Comparison of ENCODE assay signal across 7 mouse cellular contexts in genomic region chr17:3102336-3103165, GRCm38 (mm10). TPM values are rescaled to one million over a fixed set of nuclear protein-coding genes. Genes with fewer than 3 reads are reported as not detected.
DNase-seq lines count a peak whose midpoint lies in the region; ATAC-seq and TF ChIP-seq lines count a peak whose summit lies in the region.

No protein-coding gene starts in this region.

- peaks cover 3% of the 10 kb centered on the region; the same call in 1 of the 2 replicates for H3K4me1 ChIP-seq in liver, embryonic 11.5 days (replicated peaks; ENCODE audit: control insufficient read depth, insufficient read depth, low read length)
- no peaks in the 10 kb centered on the region for H3K4me1 ChIP-seq in stomach, postnatal 0 days (replicated peaks; ENCODE audit: control insufficient read depth, insufficient read depth)

- H3K27ac ChIP-seq in liver, embryonic 11.5 days (ENCODE audit: low read depth, low read length): no peak overlapping the region
- H3K27ac ChIP-seq in stomach, postnatal 0 days (replicated peaks): no peak overlapping the region

- no peak for TF ChIP-seq CTCF in stomach, postnatal 0 days (IDR thresholded peaks at IDR 0.05; ENCODE audit: low read depth)

- H3K9me3 ChIP-seq in liver, embryonic 11.5 days (ENCODE audit: control insufficient read depth, low read length): no peaks in the 10 kb centered on the region
- no peaks in the 10 kb centered on the region for H3K9me3 ChIP-seq in stomach, postnatal 0 days (ENCODE audit: control insufficient read depth, low read length)

- DNase-seq in R1 (ENCODE audit: low read depth, low spot score): peak; percentile 78
- peak; percentile 54 for DNase-seq in gastrocnemius, postnatal 14 days
- peak; percentile 85 for DNase-seq in induced T-regulatory cell, adult 2 months (ENCODE audit: low read depth)
- peak; percentile 75 for DNase-seq in liver, embryonic 11.5 days (ENCODE audit: low spot score)
- peak; percentile 88 for DNase-seq in stomach, postnatal 0 days (ENCODE audit: low spot score)

- no peaks in the 10 kb centered on the region for H3K27me3 ChIP-seq in liver, embryonic 11.5 days (replicated peaks; ENCODE audit: control insufficient read depth, insufficient read depth, low read length)
- no peaks in the 10 kb centered on the region for H3K27me3 ChIP-seq in stomach, postnatal 0 days (ENCODE audit: control insufficient read depth, insufficient read depth, low read length)

- H3K36me3 ChIP-seq in liver, embryonic 11.5 days (ENCODE audit: control insufficient read depth, insufficient read depth, low read length): no peaks in the 10 kb centered on the region
- no peaks in the 10 kb centered on the region for H3K36me3 ChIP-seq in stomach, postnatal 0 days (ENCODE audit: control insufficient read depth, insufficient read depth, low read length)

- no peak for TF ChIP-seq EP300 in stomach, postnatal 0 days (optimal IDR thresholded peaks at IDR 0.05)

- peak overlapping the region; percentile 56 for H3K9ac ChIP-seq in liver, embryonic 11.5 days (ENCODE audit: low read depth, low read length)
- peak overlapping the region; percentile 60 for H3K9ac ChIP-seq in stomach, postnatal 0 days (ENCODE audit: low read length)

- peak overlapping the region; percentile 78 for H3K4me2 ChIP-seq in liver, embryonic 11.5 days
- H3K4me2 ChIP-seq in stomach, postnatal 0 days (replicated peaks; ENCODE audit: low read depth): peak overlapping the region; percentile 56

- intact Hi-C loops in gastrocnemius, postnatal 14 days (cut with DNase I; ENCODE audit: low total_unique reads): no loop called here

- H3K4me3 ChIP-seq in liver, embryonic 11.5 days (ENCODE audit: low read depth, low read length): peak overlapping the region; percentile 46
- peak overlapping the region; percentile 27 for H3K4me3 ChIP-seq in stomach, postnatal 0 days (ENCODE audit: low read depth, low read length)

- 3% methylated on average over 14 of the region's 14 CpGs for WGBS in liver, embryonic 11.5 days
- 4% methylated on average over 14 of the region's 14 CpGs for WGBS in stomach, postnatal 0 days

- ATAC-seq in common myeloid progenitor, adult 5-6 weeks (replicated peaks; ENCODE audit: low read depth, poor library complexity, severe bottlenecking): peak; percentile 97
- peak; percentile 92 for ATAC-seq in liver, embryonic 11.5 days (replicated peaks; ENCODE audit: low FRiP score)
- peak; percentile 94 for ATAC-seq in monocyte, adult 5-6 weeks (replicated peaks; ENCODE audit: insufficient number of reproducible peaks, low FRiP score, low TSS enrichment, poor library complexity, severe bottlenecking)
- peak; percentile 94 for ATAC-seq in stomach, postnatal 0 days (ENCODE audit: low FRiP score, low TSS enrichment)

RNA-seq across cellular contexts. Expression of gene Scaf8, which starts 12.2 kb away (rescaled TPM):
- 34.0 and 52.3 TPM in 2 replicates for total RNA-seq in common myeloid progenitor, adult 5-6 weeks (2017)
- total RNA-seq in gastrocnemius, postnatal 14 days (2021): 10 to 100 TPM; 22.5 to 25.8 TPM
- 24.4 and 24.5 TPM in 2 replicates for polyA plus RNA-seq in liver, embryonic 11.5 days (2014; fragmentation: Nextera tagmentation; extraction: Ambion mirVana)
- 49.7 to 91.4 TPM (median 50.3 TPM) in 3 replicates for total RNA-seq in monocyte, adult 5-6 weeks (2017)
- polyA plus RNA-seq in stomach, postnatal 0 days (2015; fragmentation: Nextera tagmentation; extraction: Ambion mirVana): 6.7 and 7.6 TPM in 2 replicates
